Mouse (Mus musculus) bone marrow, adult 2 months (tissue): ENCODE measurements around the gene 1810030O07Rik.

ENCODE experiments used
- CTCF ChIP-seq: fragments of 200-500 bp; IDR thresholded peaks from 2 replicates; pipeline ENCODE4 v1.5.1; 2011; ENCODE audit warnings: low read length, control low read depth; ENCODE audit not compliant: control insufficient read depth, insufficient read depth
- POLR2A ChIP-seq: fragments of 200-500 bp; IDR thresholded peaks from 2 replicates; pipeline ENCODE4 v1.6.1; 2011; ENCODE audit warnings: low read depth, mild to moderate bottlenecking, control low read depth, low read length, borderline replicate concordance; ENCODE audit not compliant: control insufficient read depth

DNA sequence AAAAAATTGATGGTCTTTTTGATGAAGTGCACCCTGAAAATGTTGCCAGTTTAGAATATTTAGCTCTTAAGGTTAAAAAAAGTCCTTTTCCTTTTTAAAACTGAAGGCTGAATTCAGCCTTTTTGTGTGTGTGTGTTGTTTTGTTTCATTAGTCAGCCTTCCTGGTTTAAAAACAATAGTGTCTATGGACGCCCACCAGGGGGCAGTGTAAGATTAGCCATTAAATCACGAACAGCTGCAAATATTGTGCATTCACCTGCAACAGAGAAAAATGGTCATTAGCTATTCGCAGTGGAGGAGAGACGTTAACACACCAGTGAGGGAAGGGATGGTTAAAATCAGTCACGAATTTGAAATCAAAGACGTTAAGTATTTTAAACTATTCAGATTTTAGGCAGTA is 3.9 kb upstream of the 1810030O07Rik start:
- TF ChIP-seq POLR2A (no peak), CTCF (peak; percentile 24; the same call in 1 of the 2 replicates)
